Mouse (Mus musculus): ENCODE data around the gene Bicra. TPM values are rescaled to one million over a fixed set of nuclear protein-coding genes. Genes with fewer than 3 reads are reported as not detected.

The Bicra gene
- total and polyA plus RNA-seq, 3 experiments: 0.32 to 10.2 (median 2.2) TPM

DNA sequence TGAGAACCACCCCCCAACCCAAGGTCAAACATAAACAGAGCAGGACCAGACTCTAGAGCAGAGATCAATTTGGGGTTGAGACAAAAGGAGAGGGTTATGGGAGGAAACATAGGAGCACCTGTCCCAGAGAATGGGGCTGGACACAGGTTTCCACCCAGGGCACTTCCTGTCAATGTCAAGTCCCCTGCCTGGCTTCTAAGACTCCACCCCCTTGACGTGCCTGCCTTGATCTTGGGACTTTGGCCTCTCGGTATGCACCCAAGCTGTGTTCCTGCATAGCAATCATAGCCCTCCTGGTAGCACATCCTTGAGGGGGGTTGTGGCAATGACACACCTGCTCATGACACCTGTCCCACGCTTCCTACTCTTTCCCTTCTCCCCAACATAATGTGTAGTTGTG, 54.6 kb downstream of the Bicra start:
- Histone ChIP-seq H3K79me2 (replicated peaks; ENCODE audit: control insufficient read depth, extremely low read depth, insufficient read depth, poor library complexity, severe bottlenecking) (no peaks in the 10 kb centered on the region), H3K4me3 (replicated peaks in 1 of 3; ENCODE audit: low read depth in 2 of 3, low read length in 2 of 3, poor library complexity in 1 of 3) (no peak overlapping the region), H3K9ac (ENCODE audit: insufficient read depth, low read depth) (no peak overlapping the region), H3K36me3 (replicated peaks in 1 of 2; ENCODE audit: control insufficient read depth in 1 of 2, insufficient read depth in 1 of 2, low read length in 1 of 2) (peaks cover 60 to 96% of the 10 kb centered on the region in 2 experiments), H3K4me1 (ENCODE audit: control insufficient read depth in 1 of 2, insufficient read depth in 2 of 2) (no peaks in the 10 kb centered on the region), H3K4me2 (ENCODE audit: insufficient read depth, low read depth, poor library complexity, severe bottlenecking) (no peak overlapping the region), H3K27me3 (replicated peaks) (no peaks in the 10 kb centered on the region), H3K27ac (ENCODE audit: insufficient read depth, low read depth) (no peak overlapping the region), H3K9me3 (replicated peaks; ENCODE audit: low read length) (no peaks in the 10 kb centered on the region)
- DNase-seq (ENCODE audit: extremely low read depth): no peak
- dilution Hi-C loops (cut with MboI; ENCODE audit: extremely low pct_ligation_motif_present, extremely low pct_unique_long_range_greater_than_20kb, low sequenced_read_pairs): no loop called here
- no peak for TF ChIP-seq E2F4 (IDR thresholded peaks at IDR 0.05; ENCODE audit: insufficient replicate concordance, low read depth, low read length)
- no peak for TF ChIP-seq ETS1 (conservative IDR thresholded peaks at IDR 0.05; ENCODE audit: low read depth, low read length)
- TF ChIP-seq RCOR1 (conservative IDR thresholded peaks at IDR 0.05; ENCODE audit: low read depth, low read length): no peak
- TF ChIP-seq RAD21 (IDR thresholded peaks at IDR 0.05; ENCODE audit: low read depth, low read length): no peak
- no peak for TF ChIP-seq MAFK (IDR thresholded peaks at IDR 0.05; ENCODE audit: insufficient replicate concordance, low read length)
- no peak for TF ChIP-seq USF1 (IDR thresholded peaks at IDR 0.05; ENCODE audit: low read depth, low read length)
- TF ChIP-seq PAX5 (IDR thresholded peaks at IDR 0.05; ENCODE audit: low read length): no peak
- no peak for TF ChIP-seq ELF1 (IDR thresholded peaks at IDR 0.05; ENCODE audit: low read depth, low read length)
- no peak for TF ChIP-seq MYC (IDR thresholded peaks at IDR 0.05; ENCODE audit: low read depth, low read length)
- no peak for TF ChIP-seq HCFC1 (IDR thresholded peaks at IDR 0.05; ENCODE audit: low read depth, low read length)
- TF ChIP-seq POLR2A (IDR thresholded peaks at IDR 0.05; ENCODE audit: low read depth, low read length): no peak
- TF ChIP-seq POLR2AphosphoS2 (IDR thresholded peaks at IDR 0.05; ENCODE audit: low read depth, low read length): no peak
- no peak for TF ChIP-seq NRF1 (IDR thresholded peaks at IDR 0.05; ENCODE audit: low read depth, low read length)
- no peak for TF ChIP-seq UBTF (IDR thresholded peaks at IDR 0.05; ENCODE audit: low read depth, low read length)
- in situ Hi-C loops (cut with MboI; ENCODE audit: low pct_ligation_motif_present, low pct_unique_long_range_greater_than_20kb, low sequenced_read_pairs): no loop called here

DNA sequence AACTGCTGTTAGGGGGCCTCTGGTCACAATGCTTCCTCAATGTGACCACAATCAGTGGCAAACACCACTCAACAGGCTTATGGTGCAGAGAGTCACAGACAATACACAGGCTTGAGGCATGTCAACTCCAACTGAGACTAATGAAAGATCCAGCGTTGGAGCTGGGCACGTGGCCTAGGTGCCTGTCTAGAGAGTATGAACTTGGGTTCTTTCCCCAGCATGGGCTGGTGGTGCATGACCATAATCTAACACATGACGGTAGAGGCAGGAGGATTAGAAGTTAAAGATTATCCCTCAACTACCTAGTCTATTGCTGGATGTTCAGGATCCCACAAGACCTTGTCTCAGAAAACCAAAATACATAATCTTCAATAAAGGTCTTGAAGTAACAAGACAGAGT, 56.0 kb downstream of the Bicra start:
- dilution Hi-C loops (cut with MboI; ENCODE audit: extremely low pct_ligation_motif_present, extremely low pct_unique_long_range_greater_than_20kb, low sequenced_read_pairs): no loop called here
- DNase-seq (ENCODE audit: extremely low read depth): no peak

More for the DNA sequence above, 56.0 kb downstream of the Bicra start:
- Histone ChIP-seq H3K4me3 (replicated peaks in 1 of 3; ENCODE audit: low read depth in 2 of 3, low read length in 2 of 3, poor library complexity in 1 of 3) (no peak overlapping the region), H3K27me3 (replicated peaks) (no peaks in the 10 kb centered on the region), H3K36me3 (replicated peaks in 1 of 2; ENCODE audit: control insufficient read depth in 1 of 2, insufficient read depth in 1 of 2, low read length in 1 of 2) (peaks cover 63 to 96% of the 10 kb centered on the region in 2 experiments), H3K9ac (ENCODE audit: insufficient read depth, low read depth) (no peak overlapping the region), H3K4me1 (ENCODE audit: control insufficient read depth in 1 of 2, insufficient read depth in 2 of 2) (no peaks in the 10 kb centered on the region), H3K4me2 (ENCODE audit: insufficient read depth, low read depth, poor library complexity, severe bottlenecking) (no peak overlapping the region), H3K27ac (ENCODE audit: insufficient read depth, low read depth) (no peak overlapping the region), H3K9me3 (replicated peaks; ENCODE audit: low read length) (peaks cover 3% of the 10 kb centered on the region), H3K79me2 (replicated peaks; ENCODE audit: control insufficient read depth, extremely low read depth, insufficient read depth, poor library complexity, severe bottlenecking) (no peaks in the 10 kb centered on the region)
- no peak for TF ChIP-seq USF1 (IDR thresholded peaks at IDR 0.05; ENCODE audit: low read depth, low read length)
- in situ Hi-C loops (cut with MboI; ENCODE audit: low pct_ligation_motif_present, low pct_unique_long_range_greater_than_20kb, low sequenced_read_pairs): no loop called here
